Mouse (Mus musculus): Measurements from ENCODE around the gene Coro6.
A peak's percentile ranks its signal among the peaks of the same experiment; 100 is the strongest.

The Coro6 gene

DNA sequence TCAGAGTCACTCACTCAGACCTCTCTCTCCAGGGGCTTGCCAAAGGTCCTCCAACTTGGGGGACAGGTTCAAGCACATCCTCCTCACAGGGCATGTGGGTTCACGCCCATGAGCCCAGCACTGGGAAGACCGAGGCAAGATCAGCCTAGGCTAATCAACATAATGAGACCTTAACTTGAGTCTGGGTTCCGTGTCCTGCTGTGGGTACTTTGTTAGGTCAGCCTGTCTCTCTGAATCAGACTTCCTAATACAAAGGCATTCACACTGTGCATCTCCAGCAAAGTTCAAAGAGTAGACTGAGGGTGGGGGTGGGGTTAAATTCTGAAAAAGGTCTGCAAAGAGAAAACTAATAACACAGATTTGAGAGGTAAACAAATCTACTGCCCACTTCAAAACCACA, 2.9 kb downstream of the Coro6 start:
- DNase-seq: no peak

DNA sequence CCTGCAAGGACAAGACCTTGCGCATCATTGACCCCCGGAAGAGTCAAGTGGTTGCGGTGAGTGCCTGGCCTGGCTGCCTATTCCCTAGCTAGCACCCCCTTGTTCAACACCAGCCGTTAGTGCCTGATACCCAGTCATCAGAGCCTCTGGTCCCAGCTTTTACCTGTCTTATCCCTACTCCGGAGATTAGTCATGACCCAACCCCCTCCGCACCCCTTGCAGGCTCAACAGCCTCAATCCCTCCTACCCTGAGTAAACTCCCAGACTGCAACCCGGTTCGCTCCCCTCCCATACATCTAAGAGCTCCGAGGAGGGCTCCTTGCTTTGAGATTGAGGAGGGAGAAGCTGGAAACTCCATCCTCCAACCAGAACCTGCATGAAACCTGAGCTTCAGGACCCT, 4.3 kb downstream of the Coro6 start:
- DNase-seq: no peak

DNA sequence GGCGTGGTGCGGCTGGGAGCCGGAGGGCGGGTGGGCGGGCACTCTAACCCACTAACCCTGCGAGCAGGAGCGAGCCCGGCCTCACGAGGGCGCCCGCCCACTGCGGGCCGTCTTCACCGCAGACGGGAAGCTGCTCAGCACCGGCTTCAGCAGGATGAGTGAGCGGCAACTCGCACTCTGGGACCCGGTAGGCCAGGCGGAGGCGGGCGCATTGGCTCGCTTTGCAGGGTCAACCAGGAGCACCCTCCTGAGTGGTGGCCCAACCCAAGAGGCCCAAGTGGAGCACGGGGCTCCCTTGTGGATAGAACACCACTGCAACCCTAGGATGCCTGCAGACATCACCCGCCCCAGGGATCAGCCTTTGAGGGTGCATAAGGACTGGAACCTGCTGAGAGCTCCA, 4.9 kb downstream of the Coro6 start:
- peak; percentile 86 to 88 for DNase-seq

- peak; percentile 79 to 85 for DNase-seq
These were observed 5.6 kb downstream of the Coro6 start for GRCm38 (mm10) chr11:77467784-77468183.

DNA sequence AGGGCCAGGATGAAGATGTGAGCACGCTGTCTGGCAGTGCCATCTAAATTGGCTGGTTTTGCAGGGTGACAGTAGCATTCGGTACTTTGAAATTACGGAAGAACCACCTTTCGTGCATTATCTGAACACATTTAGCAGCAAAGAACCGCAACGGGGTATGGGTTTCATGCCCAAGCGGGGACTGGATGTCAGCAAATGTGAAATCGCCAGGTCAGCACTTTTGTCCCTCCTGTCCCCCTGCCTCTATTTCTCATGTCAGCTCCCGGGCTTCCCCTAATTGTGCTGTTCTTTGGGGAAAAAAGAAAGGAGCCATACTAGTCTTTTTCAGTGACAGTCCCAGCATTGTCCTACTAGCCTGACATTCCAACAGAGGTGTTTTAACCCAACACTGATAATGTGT, 6.2 kb downstream of the Coro6 start:
- no peak for DNase-seq

DNA sequence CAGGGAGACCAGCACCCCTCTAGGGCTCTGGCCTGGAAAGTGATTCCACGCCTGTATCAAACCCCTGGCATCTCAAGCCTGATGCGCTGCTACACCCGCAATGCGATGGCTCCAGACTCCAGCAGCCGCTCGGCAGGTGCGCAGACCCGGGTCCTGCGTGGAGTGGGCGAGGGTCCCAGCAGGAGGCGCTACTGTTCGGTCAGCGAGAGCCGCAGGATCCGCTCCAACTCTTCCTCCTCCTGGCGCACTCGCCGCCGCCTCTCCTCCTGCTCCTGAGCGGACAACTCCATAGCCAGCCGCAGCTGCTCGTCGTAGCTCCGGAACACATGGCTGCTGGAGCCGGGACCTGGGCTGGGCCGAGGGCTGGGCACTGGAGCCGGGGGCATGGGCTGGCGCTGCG, 9.2 kb downstream of the Coro6 start:
- DNase-seq: no peak

DNA sequence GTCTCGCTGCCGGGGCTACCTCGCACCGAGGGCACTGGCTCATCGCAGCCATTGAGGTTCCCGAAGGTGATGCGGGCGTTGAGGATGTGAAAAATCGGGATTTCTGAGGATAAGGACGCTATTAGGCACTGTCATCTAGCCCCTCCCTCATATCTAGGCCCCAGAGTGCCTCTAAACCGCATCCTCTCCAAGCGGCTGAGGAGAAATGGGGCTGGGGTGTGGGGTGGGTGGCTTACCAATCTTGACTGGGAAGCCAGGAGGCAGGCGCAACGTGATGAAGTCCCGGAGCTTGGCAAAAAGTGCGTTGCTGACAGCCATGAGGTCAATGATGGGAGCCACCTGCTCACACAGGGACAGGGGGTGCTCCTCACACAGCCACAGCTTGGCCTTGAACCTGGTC, 10.6 kb downstream of the Coro6 start:
- no peak for DNase-seq

GRCm38 (mm10) chr11:77476216-77476615, 14.0 kb downstream of the Coro6 start:
- no peak for DNase-seq

DNA sequence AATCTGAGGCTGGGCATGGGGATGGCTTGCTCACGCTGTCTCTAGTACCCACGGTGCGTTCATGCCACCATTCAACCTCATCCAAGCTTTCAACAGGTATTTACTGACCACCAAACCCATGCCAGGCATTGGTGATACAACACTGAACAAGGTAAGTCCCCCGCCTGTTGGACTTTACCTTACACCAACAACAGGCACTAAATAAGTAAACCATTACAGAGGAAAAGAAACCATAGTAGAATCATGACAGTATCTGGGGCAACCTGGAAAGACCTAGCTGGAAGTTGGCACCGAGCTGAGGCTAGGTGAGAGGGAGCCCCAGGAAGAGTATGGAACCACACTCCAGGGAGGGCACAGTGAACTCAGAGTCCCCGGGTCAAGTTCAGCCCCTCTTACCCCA, 14.7 kb downstream of the Coro6 start:
- no peak for DNase-seq

DNA sequence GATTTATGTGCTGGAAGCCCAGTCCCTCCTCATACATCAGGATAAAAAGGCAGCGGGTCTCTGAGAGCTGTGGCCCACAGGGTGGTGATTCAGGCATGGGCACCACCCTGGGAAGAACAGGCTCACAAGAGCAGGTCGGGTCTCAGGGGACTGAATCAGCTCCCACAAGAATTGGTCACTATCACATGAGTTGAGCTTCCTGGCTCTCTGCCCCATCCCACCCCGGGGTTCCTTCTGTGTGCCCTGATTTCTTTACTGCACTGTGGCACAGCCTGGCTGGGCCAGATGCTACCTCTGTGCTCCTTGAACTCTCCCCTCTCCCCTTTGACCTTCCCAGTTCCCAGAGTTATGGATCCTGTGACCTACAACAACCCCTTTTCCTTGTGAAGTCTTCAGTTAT, 20.8 kb downstream of the Coro6 start:
- DNase-seq: no peak

DNA sequence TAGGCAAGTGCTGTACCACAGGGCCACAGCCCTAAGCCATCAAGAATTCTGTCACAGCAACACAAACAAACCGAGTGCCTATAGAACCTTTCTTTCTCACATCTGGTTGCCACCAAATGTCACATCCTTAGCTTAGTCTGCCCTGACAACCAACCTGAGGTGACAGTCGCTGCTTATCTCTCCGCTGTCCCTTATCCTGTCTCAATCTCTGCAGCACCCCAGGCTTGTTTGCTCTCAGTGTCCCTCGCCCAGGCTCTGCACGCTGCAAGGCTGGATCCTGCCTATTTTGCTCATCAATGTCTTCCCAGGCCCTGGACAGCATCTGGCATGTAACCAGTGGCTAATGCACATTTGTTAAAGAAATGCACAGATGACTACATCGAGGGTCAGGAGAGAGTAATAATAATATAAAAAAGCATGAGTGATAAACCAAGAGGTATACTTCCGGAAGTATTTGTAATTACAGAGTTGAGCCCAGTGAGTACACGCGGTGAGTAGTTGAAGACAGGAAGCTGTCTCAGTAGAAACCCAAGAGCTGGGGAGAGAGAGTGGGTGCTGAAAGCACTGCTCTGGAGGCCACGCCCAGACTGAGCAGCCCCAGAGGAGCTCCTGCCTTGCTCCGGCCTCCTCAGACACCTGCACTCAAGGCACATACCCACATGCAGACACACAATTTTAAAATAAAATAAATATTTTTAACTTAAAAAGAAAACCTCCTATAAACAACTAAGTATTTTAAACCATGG, 21.5 kb downstream of the Coro6 start:
- DNase-seq: no peak

- DNase-seq: no peak
These were observed 23.0 kb downstream of the Coro6 start for GRCm38 (mm10) chr11:77485229-77485628.

DNA sequence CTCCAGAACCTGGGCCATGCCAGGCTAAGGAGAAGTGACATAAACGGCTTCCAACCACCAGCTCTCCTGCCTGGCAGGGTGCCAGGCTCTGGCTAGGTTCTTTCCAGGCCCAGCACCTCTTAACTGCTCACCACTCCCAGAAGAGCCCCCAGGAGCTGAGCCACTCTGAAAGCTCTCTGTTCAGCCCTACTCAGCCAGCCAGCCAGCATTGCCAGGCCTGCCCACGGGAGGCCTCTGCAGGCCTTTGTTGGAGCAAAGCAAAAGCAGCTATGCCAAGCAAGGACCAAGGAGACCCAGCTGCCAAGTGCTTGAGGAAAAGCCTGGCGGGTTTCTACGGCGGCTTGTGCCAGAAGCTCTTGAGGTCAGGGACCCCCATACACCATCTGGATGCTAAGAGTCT, 24.6 kb downstream of the Coro6 start:
- DNase-seq: no peak

DNA sequence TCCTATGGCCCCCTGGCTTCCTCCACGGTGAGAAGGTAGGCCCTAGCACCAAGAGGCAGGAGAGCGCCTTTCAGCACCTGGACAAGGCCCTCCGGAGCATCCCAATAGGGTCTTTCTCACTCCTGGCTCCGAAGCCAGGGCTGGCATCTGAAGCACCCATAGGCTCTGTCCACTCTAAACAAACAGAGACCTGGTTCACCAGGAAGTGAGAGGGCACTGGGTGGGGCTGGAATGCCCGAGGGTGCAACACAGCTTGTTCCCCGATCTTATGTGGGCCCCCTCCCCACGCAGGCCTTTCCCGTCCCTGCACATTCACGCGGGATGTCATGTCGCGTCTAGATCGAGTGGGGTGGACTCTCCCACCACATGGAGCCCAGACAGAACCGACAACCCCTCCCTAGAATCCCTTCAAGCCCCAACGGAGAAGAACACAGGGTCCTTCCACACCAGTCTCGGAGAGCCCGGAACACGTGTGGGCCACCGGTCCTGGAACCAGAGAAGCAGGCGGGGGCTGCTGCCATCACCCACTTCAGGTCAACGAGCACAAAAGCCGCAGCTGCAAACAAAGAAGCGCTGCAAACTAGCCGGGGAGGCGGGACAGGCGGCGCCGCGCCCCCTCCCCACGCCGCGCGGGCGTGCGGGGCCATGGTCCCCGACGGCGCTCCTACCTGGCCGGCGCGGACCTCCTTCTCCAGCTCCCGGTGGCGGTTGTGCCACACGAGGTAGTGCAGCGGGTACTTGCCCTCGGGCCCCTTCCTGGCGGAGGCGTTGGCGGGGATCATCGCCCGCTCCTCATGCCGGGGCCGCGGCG, 26.8 kb downstream of the Coro6 start:
- DNase-seq: no peak

DNA sequence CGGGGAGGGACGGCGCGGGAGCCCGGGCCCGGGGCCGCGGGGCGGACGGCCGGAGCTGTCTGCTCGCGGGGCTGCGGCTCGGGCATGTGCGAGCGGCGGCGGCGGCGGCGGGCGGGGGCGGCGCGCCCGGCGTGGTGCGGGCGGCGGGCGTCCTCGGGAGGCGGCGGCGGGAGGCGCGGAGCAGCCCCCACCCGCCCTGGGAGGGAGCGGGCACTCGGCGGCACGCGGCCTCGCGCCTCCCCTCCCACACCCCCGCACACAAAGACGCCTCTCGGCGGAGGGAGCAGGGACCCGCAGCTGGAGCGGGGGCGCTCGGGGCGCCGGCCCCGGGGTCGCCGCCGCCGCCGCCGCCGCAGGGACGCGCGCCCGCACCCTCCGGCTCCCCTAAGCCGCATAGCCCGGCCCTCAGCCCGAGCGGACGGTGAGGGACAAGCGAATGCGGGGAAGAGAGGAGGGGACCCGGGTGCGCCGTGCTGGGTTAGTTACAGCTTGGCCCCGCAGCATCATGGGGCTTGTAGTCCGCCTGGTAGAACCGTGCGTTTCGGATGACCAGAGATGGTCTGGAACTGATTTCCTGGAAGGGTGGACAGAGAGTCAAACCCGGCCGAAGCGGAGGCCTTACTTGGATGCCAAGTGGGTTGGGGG, 27.5 kb downstream of the Coro6 start, which contains the start of gene Ankrd13b:
Gene Ankrd13b, minus strand, starts transcription at position 88 of the 645 bp plus-strand sequence.
- peak; percentile 77 to 81 for DNase-seq

DNA sequence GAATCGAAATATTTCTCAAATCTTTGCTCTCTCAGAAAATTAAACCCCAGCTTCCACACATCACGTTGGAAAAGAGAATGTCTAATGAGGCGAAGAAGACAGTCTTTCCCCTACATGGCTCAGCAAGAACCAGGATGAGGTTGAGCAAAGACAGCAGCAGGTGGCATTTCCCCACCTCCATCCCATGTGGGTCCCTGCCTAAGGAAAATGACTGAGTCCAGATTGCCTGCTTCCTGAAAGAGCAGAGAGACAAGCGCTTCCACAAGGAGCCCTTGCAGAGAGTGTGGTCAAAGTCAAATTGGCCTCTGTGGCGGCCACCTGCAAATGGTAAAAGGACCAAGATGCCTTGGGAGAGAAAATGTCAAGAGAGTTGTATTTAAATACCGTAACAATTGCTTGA, 28.2 kb downstream of the Coro6 start:
- no peak for DNase-seq

DNA sequence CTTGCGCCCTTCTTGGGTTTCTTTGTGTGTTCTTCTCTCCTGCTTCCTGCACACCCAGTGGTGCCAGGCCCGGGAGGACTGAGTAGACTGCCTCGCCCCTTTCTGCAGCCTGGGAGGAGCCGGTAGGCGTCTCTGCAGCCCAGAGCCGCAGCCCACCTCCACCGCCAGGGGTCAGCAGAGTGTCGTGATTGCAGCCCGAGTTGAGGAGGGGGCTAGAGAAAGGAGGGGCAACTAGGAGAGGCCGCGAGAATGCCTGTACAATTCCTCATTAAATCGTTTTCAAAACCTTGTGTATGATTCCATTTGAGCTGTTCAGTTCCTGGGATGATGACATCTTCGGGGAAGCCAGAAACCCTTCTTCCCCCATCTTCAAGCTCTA, 28.9 kb downstream of the Coro6 start:
- DNase-seq: peak; percentile 93 to 94

DNA sequence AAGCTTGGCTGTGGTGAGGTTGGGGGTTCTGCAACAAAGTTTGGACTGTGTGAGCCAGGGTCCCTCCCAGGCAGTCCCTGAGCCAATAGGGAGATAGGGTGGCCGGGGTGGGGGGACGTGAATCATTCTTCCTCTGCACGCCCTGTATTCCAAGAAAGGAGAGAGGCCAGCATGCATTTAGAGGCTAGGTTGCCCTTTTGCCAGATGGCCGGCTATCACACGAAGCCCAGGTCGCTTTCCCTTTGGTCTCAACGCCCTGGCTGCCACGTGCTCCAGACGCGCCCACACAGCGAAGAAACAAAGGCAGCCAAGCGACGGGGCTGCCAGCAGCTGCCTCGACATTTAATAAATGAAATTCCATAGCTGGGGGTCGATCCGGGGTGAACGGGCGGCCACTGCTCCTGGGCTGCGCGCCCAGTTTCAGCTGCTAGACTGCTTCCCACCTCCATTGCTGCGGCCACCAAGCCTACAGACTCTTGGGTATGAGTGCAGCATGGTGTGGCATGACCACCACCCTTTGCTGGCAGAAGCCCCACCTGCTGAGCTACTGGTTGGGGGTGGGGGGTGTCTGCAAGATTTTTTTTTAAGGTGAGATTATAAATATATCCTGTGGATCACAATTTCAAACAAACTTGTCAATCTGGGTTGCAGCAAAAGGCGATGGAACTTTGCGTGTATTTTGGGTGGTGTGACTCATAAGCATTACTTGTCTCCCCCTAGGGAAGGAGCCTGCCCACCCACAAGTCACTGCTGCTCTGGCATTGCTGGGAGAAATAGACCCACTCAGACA, 29.5 kb downstream of the Coro6 start:
- DNase-seq: peak; percentile 77 to 91

GRCm38 (mm10) chr11:77492311-77492871, 30.2 kb downstream of the Coro6 start:
- no peak for DNase-seq

GRCm38 (mm10) chr11:77492911-77493332, 30.7 kb downstream of the Coro6 start:
- peak; percentile 95 to 97 for DNase-seq

- DNase-seq: peak; percentile 63 to 72
These were observed 31.5 kb downstream of the Coro6 start, which contains the start of gene Git1 for GRCm38 (mm10) chr11:77493512-77494343. Git1 (plus strand) TSS chr11:77493562.

DNA sequence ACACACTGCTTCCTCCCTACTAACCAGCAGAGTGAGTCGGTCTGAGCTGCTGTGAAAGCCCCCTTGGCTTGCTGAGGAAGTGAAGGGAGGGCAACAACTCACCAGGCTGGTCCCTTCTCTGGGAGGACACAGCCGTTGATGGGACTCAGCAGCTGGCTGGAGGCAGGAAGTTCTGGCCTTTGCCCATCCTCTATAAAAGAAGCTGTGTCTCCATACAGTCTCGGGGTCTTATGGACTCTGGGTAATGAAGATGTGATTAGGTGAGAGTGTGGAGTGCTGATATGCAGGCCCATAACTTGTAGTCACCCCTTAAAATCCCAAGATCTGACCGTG, 32.1 kb downstream of the Coro6 start:
- peak in 1 of 2 experiments; percentile 24 for DNase-seq
